In the genomic region with DNA sequence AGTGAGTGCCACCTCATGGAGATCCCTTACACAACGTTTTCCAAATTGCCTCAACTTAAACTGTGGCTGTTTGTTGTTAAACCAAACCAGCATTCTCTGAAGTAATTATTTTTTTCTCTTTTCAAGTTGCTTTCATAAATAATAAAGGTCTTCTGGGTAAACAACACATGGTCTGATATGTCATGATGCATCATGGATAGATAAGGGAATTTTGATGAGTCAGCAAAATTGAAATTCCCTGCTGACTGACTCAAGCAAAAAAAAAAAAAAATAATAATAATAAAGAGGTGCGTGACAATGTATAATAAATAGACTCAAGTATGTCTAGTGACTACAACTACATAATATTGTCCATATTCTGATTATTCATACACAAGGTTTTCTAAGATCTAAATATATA, we compare ENCODE assay signal across 25 mouse cellular contexts.
"Had no signal": no experiment of that assay in that cellular context is flagged by ENCODE, and none has a peak within 500 bp of the region (broad histone marks: within the 10 kb centered on the region; RNA-seq: fewer than 3 reads in every experiment).

No protein-coding gene starts in this region.

- H3K9me3 ChIP-seq: heart, embryonic 10.5 days; heart, embryonic 12.5 days; hindbrain, embryonic 10.5 days; hindbrain, embryonic 12.5 days; limb, embryonic 13.5 days; limb, embryonic 15.5 days; liver, embryonic 12.5 days had no signal

- ATAC-seq: hindbrain, embryonic 16.5 days; intestine, postnatal 0 days; liver, embryonic 12.5 days had no signal

- DNase-seq: gastrocnemius, adult 2 months; gastrocnemius, postnatal 10 days; gastrocnemius, postnatal 25 days; heart, adult 18-20 months; heart, postnatal 10 days; heart, postnatal 4 days; kidney, adult 18-20 months; kidney, adult 8-10 months; kidney, postnatal 10 days; kidney, postnatal 25 days; kidney, postnatal 4 days; left cerebral cortex, postnatal 4 days had no signal

- H3K9ac ChIP-seq: heart, embryonic 12.5 days; hindbrain, embryonic 12.5 days; hindbrain, embryonic 14.5 days; limb, embryonic 13.5 days; limb, embryonic 15.5 days; liver, embryonic 12.5 days; liver, embryonic 14.5 days had no signal

- H3K4me3 ChIP-seq: gastrocnemius, adult 2 months; heart, embryonic 10.5 days; heart, embryonic 12.5 days; hindbrain, embryonic 10.5 days; hindbrain, embryonic 12.5 days; layer of hippocampus, adult 2 months; left cerebral cortex, adult 2 months; limb, embryonic 13.5 days; limb, embryonic 15.5 days; liver, embryonic 12.5 days had no signal

- H3K4me2 ChIP-seq: heart, embryonic 12.5 days; hindbrain, embryonic 12.5 days; hindbrain, embryonic 14.5 days; limb, embryonic 13.5 days; limb, embryonic 15.5 days; liver, embryonic 12.5 days had no signal

- H3K36me3 ChIP-seq: heart, embryonic 10.5 days; heart, embryonic 12.5 days; hindbrain, embryonic 10.5 days; hindbrain, embryonic 12.5 days; limb, embryonic 13.5 days; limb, embryonic 15.5 days; liver, embryonic 12.5 days had no signal

- H3K27ac ChIP-seq: gastrocnemius, adult 2 months; heart, embryonic 10.5 days; hindbrain, embryonic 10.5 days; hindbrain, embryonic 12.5 days; hindbrain, embryonic 14.5 days; layer of hippocampus, adult 2 months; left cerebral cortex, adult 2 months; limb, embryonic 13.5 days; limb, embryonic 15.5 days; liver, embryonic 12.5 days; liver, embryonic 14.5 days had no signal

- H3K27me3 ChIP-seq: heart, embryonic 12.5 days; hindbrain, embryonic 12.5 days; limb, embryonic 13.5 days; limb, embryonic 15.5 days; liver, embryonic 12.5 days had no signal

- H3K4me1 ChIP-seq: heart, embryonic 10.5 days; heart, embryonic 12.5 days; hindbrain, embryonic 10.5 days; hindbrain, embryonic 12.5 days; limb, embryonic 13.5 days; limb, embryonic 15.5 days; liver, embryonic 12.5 days had no signal
